Mouse (Mus musculus): ENCODE results near the gene Napsa.

- TF ChIP-seq GATA1 (IDR thresholded peaks at IDR 0.05; ENCODE audit: borderline replicate concordance, low read length) (no peak), FLI1 (IDR thresholded peaks at IDR 0.05; ENCODE audit: low read length) (no peak)
These were observed 44.9 kb downstream of the Napsa start for GRCm38 (mm10) chr7:44617059-44617458.
